Mouse (Mus musculus) brain, embryonic 18.5 days (tissue): Measurements from ENCODE around the gene Abhd11.
"Not testable (repeated sequence)": the region's sequence is repeated elsewhere in the genome, so short reads cannot be mapped to it uniquely, and the experiment has no call there.

Source experiments
- DNase-seq: peaks from one replicate; pipeline ENCODE4 v3.0.0-alpha.2; 2012; ENCODE audit warnings: low read depth, low spot score

Gene Abhd11

GRCm38 (mm10) chr5:135008671-135009589 lies at the start of gene Abhd11:
Gene Abhd11, plus strand, starts transcription at chr5:135009152.
- DNase-seq = peak; percentile 100

- no peak for DNase-seq
Observed at GRCm38 (mm10) chr5:134960430-134960829, 48.5 kb upstream of the Abhd11 start.

DNA sequence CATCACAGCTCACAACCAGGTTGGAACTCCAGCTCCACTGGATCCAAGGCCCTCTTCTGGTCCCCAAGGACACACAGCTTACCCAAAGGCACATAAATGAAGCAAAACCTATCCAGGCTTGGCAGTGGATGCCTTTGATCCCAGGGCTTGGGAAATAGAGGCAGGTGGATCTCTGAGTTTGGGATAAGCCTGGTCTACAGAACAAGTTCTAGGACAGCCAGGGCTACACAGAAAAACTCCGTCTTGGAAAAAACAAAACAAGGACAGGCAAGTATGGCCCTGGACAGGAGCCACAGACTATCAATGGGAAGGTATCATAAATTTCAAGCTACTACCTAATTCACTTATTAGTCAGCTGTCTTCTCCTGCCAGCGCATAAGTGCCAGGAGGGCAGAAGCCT lies 47.4 kb upstream of the Abhd11 start:
- DNase-seq = no peak

DNA sequence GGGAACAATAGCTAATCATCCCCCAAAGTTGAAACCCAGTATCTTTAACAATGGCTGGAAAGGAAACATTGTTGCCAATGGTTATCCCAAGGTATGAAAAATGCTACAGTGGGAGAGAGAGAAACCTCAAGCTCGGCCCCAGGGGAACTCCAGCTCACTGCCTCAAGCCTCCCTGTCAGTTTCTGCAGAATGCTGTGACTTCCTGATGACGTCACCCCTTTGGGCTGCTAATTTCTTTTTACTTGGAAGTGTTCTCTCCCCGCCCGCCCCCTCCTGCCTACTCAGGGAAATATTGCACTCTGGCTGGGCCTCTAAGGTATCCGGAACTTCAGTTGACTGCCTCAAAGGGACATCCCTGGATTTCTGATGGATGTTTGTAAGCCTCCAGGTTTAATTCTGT lies 45.4 kb upstream of the Abhd11 start:
- DNase-seq = no peak

DNA sequence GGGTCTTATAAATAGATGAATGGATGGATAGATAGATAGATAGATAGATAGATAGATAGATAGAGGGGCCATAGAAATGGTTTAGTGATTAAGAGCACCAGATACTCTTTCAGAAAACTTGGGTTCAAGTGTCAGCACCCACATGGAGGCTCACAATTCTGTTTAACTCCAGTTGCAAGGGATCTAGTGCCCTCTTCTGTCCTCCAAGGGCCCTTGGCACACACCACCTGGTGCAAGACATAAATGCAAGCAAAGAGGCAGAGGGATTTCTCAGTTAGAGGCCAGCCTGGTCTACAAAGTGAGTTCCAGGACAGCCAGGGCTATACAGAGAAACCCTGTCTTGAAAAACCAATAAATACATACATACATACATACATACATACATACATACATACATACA lies 44.3 kb upstream of the Abhd11 start:
- not testable (repeated sequence) for DNase-seq

DNA sequence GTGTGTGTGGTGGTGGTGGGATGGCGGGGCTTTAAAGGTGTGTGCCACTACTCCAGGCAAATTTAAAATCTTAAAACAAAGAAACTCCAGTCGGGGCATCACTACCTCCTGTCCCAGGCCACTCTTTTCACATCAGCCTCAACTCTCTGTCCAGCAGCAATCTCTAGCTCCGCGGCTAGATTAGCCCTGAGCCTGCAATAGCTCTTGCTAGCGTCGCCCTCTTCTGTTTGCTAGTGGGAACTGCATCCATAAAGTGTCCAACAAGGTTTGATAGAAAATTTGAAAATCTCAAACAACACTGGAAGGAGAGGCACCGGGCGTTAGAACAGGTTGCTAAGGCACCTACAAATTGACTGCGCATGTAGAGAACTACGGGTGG lies 43.5 kb upstream of the Abhd11 start:
- no peak for DNase-seq

GRCm38 (mm10) chr5:134965852-134966821 lies 42.8 kb upstream of the Abhd11 start:
- no peak for DNase-seq

- no peak for DNase-seq
Observed at GRCm38 (mm10) chr5:134967164-134967944, 41.6 kb upstream of the Abhd11 start.

DNA sequence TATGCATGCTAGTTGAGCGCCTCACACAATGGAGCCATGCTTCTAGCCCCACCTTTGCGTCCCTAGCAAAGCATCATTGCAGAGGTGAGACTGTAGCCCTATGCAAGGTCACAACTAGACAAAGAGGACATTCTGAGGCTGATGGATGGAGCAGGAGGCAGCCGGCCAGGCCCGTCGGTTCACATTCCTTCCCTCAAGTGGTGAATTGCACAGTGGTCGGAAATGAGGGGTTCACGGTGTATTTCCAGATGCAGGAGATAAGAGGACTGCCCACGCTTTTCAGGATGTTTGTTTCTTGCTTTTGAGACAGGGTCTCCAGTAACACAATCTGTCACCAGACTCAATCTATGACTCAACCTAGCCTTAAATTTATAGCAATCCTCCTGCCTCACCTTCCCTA lies 38.3 kb upstream of the Abhd11 start:
- DNase-seq = no peak

DNA sequence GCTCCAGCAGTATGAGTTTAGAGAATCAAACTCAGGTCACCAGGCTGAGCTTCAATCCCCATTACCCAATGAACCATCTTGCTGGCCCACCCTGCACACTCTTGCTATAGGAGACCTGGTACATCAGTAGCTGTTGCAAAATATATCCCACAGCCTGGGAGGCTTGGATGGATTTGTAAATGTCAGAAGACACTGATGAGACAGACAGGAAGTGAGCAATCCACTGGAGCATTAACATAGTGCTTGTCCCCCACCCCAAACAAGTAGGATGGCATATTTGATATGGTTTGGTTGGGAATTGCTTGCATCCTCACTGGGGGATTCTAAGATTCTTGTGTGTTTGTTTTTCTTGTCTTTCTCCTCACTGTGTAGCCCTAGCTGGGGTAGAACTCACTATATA lies 35.9 kb upstream of the Abhd11 start:
- no peak for DNase-seq

DNA sequence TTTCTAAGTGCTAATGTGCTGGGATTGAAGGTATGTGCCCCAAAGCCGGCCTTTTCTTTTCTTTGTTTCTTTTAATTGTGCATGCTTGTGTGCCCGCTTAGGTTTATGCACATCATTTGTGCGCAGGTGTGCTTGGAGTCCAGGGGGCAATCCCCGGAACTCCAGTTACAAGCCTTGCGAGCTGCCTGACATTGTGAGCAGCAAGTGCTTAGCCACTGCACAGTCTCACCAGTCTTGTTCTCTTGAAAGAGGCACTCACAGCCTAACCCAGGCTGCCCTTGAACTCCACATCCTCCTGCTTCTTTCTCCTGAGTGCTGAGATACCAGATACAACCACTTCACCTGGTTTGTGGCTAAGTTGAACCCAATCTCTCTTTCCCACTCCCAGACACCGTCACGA lies 35.4 kb upstream of the Abhd11 start:
- DNase-seq = no peak

- DNase-seq = no peak
Observed at GRCm38 (mm10) chr5:134974294-134974693, 34.7 kb upstream of the Abhd11 start.

- no peak for DNase-seq
Observed at GRCm38 (mm10) chr5:134974921-134975320, 34.0 kb upstream of the Abhd11 start.

DNA sequence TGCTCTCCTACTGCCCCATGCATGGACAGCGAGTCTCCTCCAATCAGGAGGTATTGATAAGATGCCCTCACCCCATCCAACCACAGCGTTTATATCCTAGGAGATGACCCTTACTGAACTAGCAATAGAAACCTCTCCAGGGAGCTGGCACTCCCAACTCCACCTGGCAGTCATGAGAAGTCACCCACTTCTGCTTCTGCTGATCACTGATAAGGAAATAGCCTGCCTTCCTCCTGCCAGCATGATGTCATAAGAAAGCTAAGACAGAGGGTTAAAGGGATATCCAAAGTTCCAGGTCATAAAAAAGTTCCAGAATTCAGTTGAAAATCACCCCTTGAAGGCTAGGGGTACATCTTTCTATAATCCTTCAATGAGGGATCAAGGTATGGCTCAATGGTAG lies 32.8 kb upstream of the Abhd11 start:
- DNase-seq = no peak

GRCm38 (mm10) chr5:134976577-134977250 lies 32.2 kb upstream of the Abhd11 start:
- DNase-seq = no peak

DNA sequence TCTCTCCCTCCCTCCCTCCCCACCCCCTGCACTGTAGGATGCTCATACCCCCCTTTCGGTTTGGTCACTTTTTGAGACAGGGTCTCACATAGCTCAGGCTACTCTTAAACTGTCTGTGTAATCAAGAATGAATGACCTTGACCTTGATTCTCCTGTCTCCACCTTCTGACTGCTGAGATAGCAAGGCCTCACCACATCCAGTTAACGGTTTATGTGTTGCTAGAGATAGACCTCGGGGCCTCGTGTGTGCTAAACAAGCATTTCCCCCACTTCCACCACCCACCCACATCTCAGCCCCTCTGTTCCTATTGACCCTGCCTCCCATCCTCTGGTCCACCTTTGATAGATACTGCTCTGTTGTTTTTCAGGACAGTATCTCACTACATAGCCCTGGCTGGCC lies 31.1 kb upstream of the Abhd11 start:
- DNase-seq = no peak

DNA sequence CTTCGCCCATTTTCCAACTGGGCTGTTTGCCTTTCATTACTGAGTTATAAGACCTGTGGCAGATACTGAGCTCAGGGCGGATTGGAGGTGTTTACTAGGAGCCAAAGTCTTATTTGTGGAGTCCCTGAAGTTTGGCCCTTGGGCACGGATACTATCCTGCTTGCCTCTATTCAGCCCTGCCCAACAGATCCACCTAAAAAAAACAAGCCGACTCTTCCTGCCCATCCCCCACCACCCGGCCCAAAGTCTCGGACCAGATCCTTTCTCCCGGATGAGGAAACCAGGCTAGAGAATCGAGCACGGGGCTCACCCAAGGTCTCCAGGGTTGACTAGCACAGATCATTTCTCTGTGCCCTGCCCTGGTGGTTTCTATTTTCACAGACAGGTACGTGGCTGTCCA lies 27.8 kb upstream of the Abhd11 start:
- no peak for DNase-seq

DNA sequence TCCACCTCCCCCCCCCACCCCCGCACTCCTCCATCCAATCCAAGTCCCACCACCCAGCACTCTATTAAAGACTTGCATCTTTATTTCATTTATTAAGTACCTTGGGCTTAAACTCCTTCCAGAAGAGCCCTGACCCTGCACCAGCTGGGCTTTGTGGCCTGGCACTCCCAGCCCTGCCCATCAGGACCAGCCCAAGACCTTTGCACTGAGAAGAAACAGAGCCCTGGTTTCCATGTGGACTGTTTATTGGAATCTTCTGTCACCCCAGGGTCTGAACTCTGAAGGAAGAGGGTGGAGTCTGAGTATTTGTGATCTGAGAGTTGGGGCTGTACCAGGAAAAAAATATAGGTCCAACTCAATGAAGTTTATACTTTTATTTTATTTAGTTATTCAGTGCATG lies 25.8 kb upstream of the Abhd11 start:
- no peak for DNase-seq

GRCm38 (mm10) chr5:134983771-134984170 lies 25.2 kb upstream of the Abhd11 start:
- no peak for DNase-seq

DNA sequence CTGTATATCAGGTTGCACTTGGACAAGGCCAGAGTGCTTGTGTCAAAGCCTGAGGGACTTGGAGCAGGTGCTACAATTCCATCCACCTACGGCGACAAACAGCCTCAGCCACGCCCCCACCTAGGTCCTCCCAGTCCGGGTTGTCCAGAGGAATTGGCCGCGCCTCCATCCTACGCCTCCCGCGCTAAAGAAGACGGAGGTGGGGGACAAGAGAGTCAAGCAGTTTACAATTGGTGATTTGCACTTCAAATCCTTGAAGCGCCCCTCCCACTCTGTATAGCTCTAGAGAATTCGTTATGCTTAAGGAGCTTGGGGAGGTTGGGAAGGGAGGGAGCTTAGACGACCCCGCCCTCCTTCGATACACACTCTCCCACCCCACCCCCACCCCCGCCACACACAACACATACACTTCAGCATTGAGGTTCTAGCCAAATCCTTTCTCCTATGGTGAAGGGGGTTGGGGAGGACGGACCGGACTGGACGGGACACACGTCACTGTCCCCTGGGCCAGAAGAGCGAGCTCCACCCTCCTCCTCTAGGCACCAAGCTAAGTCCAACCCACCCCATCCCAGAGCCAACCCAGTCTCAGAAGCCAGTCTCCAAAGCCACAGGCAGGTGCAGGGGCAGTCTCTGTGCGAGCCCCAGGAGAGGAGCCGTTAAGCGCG lies 23.2 kb upstream of the Abhd11 start, which contains the start of gene Cldn3:
TSS of gene Cldn3 (plus strand) at position 582 of the 665 bp plus-strand sequence.
- DNase-seq = no peak
